Mouse (Mus musculus) spleen, adult 2 months (tissue): ENCODE results near the gene Mgll.

Source experiments
- CTCF ChIP-seq: fragments of 200-500 bp; IDR thresholded peaks from 2 replicates; pipeline ENCODE4 v1.5.1; 2011; ENCODE audit warnings: mild to moderate bottlenecking, inconsistent platforms; ENCODE audit not compliant: insufficient read depth, insufficient read length, insufficient replicate concordance; ENCODE audit errors: extremely low read depth
- POLR2A ChIP-seq: fragments of 200-500 bp; IDR thresholded peaks from 2 replicates; pipeline ENCODE4 v1.6.1; 2011; ENCODE audit warnings: low read depth, low read length, inconsistent platforms

DNA sequence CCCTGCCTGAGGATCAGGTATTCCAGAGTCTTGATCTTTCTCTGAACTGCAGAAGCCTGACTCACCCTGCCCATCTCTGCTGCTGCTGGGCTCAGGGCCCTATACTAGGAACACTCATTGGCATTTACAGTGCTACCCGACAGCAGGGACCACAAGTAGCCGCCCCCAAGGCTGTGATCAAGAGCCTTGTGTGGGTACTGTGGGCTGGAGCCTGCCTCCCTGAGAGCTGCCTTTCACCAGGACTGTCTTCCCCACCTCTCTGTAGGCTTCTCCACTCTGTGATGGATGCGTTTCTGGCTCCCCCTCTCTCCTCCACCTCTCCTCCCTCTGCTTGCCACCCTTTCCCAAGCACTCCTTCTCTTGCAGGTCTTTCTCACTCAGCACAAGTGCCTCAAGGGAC, 12.9 kb upstream of the Mgll start:
- no peak for TF ChIP-seq CTCF
- TF ChIP-seq POLR2A = no peak
